Mouse (Mus musculus): ENCODE measurements around the gene Arhgdia. TPM values are rescaled to one million over a fixed set of nuclear protein-coding genes. Genes with fewer than 3 reads are reported as not detected.
A peak's percentile ranks its signal among the peaks of the same experiment; 100 is the strongest.
"Not testable (repeated sequence)": the region's sequence is repeated elsewhere in the genome, so short reads cannot be mapped to it uniquely, and the experiment has no call there.

The Arhgdia gene
- polyA plus RNA-seq, 1 experiment = 760 TPM

- H3K4me1 ChIP-seq (ENCODE audit: control insufficient read depth, insufficient read depth, low read length) = peaks cover 23% of the 10 kb centered on the region
- H3K27ac ChIP-seq (ENCODE audit: insufficient read depth, low read depth, low read length) = peak overlapping the region; percentile 78
- TF ChIP-seq POLR2A (IDR thresholded peaks at IDR 0.05; ENCODE audit: borderline replicate concordance, low read depth, low read length) = no peak
- no peak for TF ChIP-seq CTCF (IDR thresholded peaks at IDR 0.05; ENCODE audit: low read depth, low read length)
- peak overlapping the region; percentile 69 for H3K4me3 ChIP-seq (ENCODE audit: insufficient read depth, low read length)
Measured at GRCm38 (mm10) chr11:120598990-120599549, 17.6 kb upstream of the Arhgdia start.

- H3K4me1 ChIP-seq (ENCODE audit: control insufficient read depth, insufficient read depth, low read length) = peaks cover 23% of the 10 kb centered on the region
- peak within 1 kb of the TSS; percentile 78 for H3K27ac ChIP-seq (ENCODE audit: insufficient read depth, low read depth, low read length)
- peak; percentile 44; the same call in 1 of the 2 replicates for TF ChIP-seq POLR2A (IDR thresholded peaks at IDR 0.05; ENCODE audit: borderline replicate concordance, low read depth, low read length)
- no peak for TF ChIP-seq CTCF (IDR thresholded peaks at IDR 0.05; ENCODE audit: low read depth, low read length)
- peak within 1 kb of the TSS; percentile 98 for H3K4me3 ChIP-seq (ENCODE audit: insufficient read depth, low read length)
Measured at GRCm38 (mm10) chr11:120598283-120598989, 17.0 kb upstream of the Arhgdia start, which contains the start of the genes Alyref and Anapc11. Gene Alyref, minus strand, starts transcription at chr11:120598365. Gene Anapc11, plus strand, starts transcription at chr11:120598421.

- TF ChIP-seq CTCF (IDR thresholded peaks at IDR 0.05; ENCODE audit: low read depth, low read length) (no peak), POLR2A (IDR thresholded peaks at IDR 0.05; ENCODE audit: borderline replicate concordance, low read depth, low read length) (no peak)
- Histone ChIP-seq H3K4me1 (ENCODE audit: control insufficient read depth, insufficient read depth, low read length) (peaks cover 23% of the 10 kb centered on the region), H3K4me3 (ENCODE audit: insufficient read depth, low read length) (peak overlapping the region; percentile 98), H3K27ac (ENCODE audit: insufficient read depth, low read depth, low read length) (peak overlapping the region; percentile 54)
Measured at GRCm38 (mm10) chr11:120597240-120598235, 16.1 kb upstream of the Arhgdia start.

- TF ChIP-seq POLR2A (IDR thresholded peaks at IDR 0.05; ENCODE audit: borderline replicate concordance, low read depth, low read length) (no peak), CTCF (IDR thresholded peaks at IDR 0.05; ENCODE audit: low read depth, low read length) (no peak)
- Histone ChIP-seq H3K27ac (ENCODE audit: insufficient read depth, low read depth, low read length) (no peak overlapping the region), H3K4me1 (ENCODE audit: control insufficient read depth, insufficient read depth, low read length) (no peaks in the 10 kb centered on the region), H3K4me3 (ENCODE audit: insufficient read depth, low read length) (no peak overlapping the region)
Measured at GRCm38 (mm10) chr11:120588531-120588930, 7.1 kb upstream of the Arhgdia start.

- Histone ChIP-seq H3K4me3 (ENCODE audit: insufficient read depth, low read length) (no peak overlapping the region), H3K4me1 (ENCODE audit: control insufficient read depth, insufficient read depth, low read length) (peaks cover 10% of the 10 kb centered on the region), H3K27ac (ENCODE audit: insufficient read depth, low read depth, low read length) (no peak overlapping the region)
- no peak for TF ChIP-seq POLR2A (IDR thresholded peaks at IDR 0.05; ENCODE audit: borderline replicate concordance, low read depth, low read length)
- TF ChIP-seq CTCF (IDR thresholded peaks at IDR 0.05; ENCODE audit: low read depth, low read length) = no peak
Measured at GRCm38 (mm10) chr11:120583937-120584336, 2.5 kb upstream of the Arhgdia start.

GRCm38 (mm10) chr11:120582982-120583293 lies 1.5 kb upstream of the Arhgdia start:
- Histone ChIP-seq H3K4me1 (ENCODE audit: control insufficient read depth, insufficient read depth, low read length) (peaks cover 12% of the 10 kb centered on the region), H3K27ac (ENCODE audit: insufficient read depth, low read depth, low read length) (peak overlapping the region; percentile 88; the same call in 1 of the 2 replicates)
- H3K4me3 ChIP-seq (ENCODE audit: insufficient read depth, low read length) = not testable (repeated sequence)

GRCm38 (mm10) chr11:120582268-120582981 lies 1.0 kb upstream of the Arhgdia start:
- Histone ChIP-seq H3K4me1 (ENCODE audit: control insufficient read depth, insufficient read depth, low read length) (peaks cover 14% of the 10 kb centered on the region), H3K4me3 (ENCODE audit: insufficient read depth, low read length) (peak overlapping the region; percentile 87), H3K27ac (ENCODE audit: insufficient read depth, low read depth, low read length) (peak overlapping the region; percentile 88)
- TF ChIP-seq CTCF (IDR thresholded peaks at IDR 0.05; ENCODE audit: low read depth, low read length) (no peak), POLR2A (IDR thresholded peaks at IDR 0.05; ENCODE audit: borderline replicate concordance, low read depth, low read length) (no peak)

GRCm38 (mm10) chr11:120580871-120581331 lies 523 bp downstream of the Arhgdia start:
- Histone ChIP-seq H3K4me1 (ENCODE audit: control insufficient read depth, insufficient read depth, low read length) (peaks cover 17% of the 10 kb centered on the region), H3K27ac (ENCODE audit: insufficient read depth, low read depth, low read length) (peak overlapping the region; percentile 88), H3K4me3 (ENCODE audit: insufficient read depth, low read length) (peak overlapping the region; percentile 87)
- TF ChIP-seq CTCF (IDR thresholded peaks at IDR 0.05; ENCODE audit: low read depth, low read length) (no peak), POLR2A (IDR thresholded peaks at IDR 0.05; ENCODE audit: borderline replicate concordance, low read depth, low read length) (no peak)

GRCm38 (mm10) chr11:120580190-120580589 lies 1.2 kb downstream of the Arhgdia start:
- TF ChIP-seq POLR2A (IDR thresholded peaks at IDR 0.05; ENCODE audit: borderline replicate concordance, low read depth, low read length) = no peak
- no peak for TF ChIP-seq CTCF (IDR thresholded peaks at IDR 0.05; ENCODE audit: low read depth, low read length)
- peak overlapping the region; percentile 88 for H3K27ac ChIP-seq (ENCODE audit: insufficient read depth, low read depth, low read length)
- H3K4me3 ChIP-seq (ENCODE audit: insufficient read depth, low read length) = peak overlapping the region; percentile 87
- H3K4me1 ChIP-seq (ENCODE audit: control insufficient read depth, insufficient read depth, low read length) = peaks cover 18% of the 10 kb centered on the region
